Mouse (Mus musculus): ENCODE data around the gene Borcs5. TPM values are rescaled to one million over a fixed set of nuclear protein-coding genes. Genes with fewer than 3 reads are reported as not detected.
A peak's percentile ranks its signal among the peaks of the same experiment; 100 is the strongest.

Gene Borcs5
- polyA plus RNA-seq, 1 experiment from 2014 or later, result 51.3 TPM

GRCm38 (mm10) chr6:134706467-134706866, 67.2 kb downstream of the Borcs5 start:
- Histone ChIP-seq H3K4me2 (ENCODE audit: low read length) (no peak overlapping the region), H3K4me3 (replicated peaks; ENCODE audit: low read depth, low read length) (no peak overlapping the region), H3K9me3 (ENCODE audit: control insufficient read depth, low read length) (no peaks in the 10 kb centered on the region), H3K36me3 (ENCODE audit: control insufficient read depth, insufficient read depth, low read length) (0 out of 2 replicates have a peak, but pooled peaks cover 7% of the 10 kb centered on the region), H3K9ac (replicated peaks; ENCODE audit: low read length) (no peak overlapping the region), H3K4me1 (ENCODE audit: control insufficient read depth, insufficient read depth, low read length) (no peaks in the 10 kb centered on the region), H3K27ac (replicated peaks; ENCODE audit: low read depth, low read length) (no peak overlapping the region), H3K27me3 (ENCODE audit: control insufficient read depth, insufficient read depth, low read length) (no peaks in the 10 kb centered on the region)
- WGBS, result 90% methylated on average over 4 of the region's 4 CpGs
- ATAC-seq (ENCODE audit: low FRiP score, low TSS enrichment), result no peak
- DNase-seq, result no peak

DNA sequence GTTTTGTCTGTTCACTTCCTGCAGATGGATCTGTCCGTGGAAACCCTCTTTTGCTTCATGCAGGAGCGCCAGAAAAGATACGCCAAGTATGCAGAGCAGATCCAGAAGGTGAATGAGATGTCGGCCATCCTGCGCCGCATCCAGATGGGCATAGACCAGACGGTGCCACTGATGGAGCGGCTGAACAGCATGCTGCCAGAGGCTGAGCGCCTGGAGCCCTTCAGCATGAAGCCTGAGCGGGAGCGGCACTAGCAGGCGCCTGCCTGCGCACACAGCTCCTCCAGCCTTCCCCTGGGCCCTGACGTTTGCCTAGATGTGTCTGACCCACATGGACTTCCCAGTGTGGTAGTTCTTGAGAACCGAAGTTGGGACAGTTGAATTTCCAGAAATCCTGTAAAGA, 70.7 kb downstream of the Borcs5 start:
- WGBS, result 89% methylated on average over 15 of the region's 15 CpGs
- DNase-seq (peak; percentile 5), ATAC-seq (ENCODE audit: low FRiP score, low TSS enrichment) (no peak)
- H3K9me3 ChIP-seq (ENCODE audit: control insufficient read depth, low read length), result no peaks in the 10 kb centered on the region
- 0 out of 2 replicates have a peak, but pooled peaks cover 7% of the 10 kb centered on the region for H3K36me3 ChIP-seq (ENCODE audit: control insufficient read depth, insufficient read depth, low read length)
- H3K27me3 ChIP-seq (ENCODE audit: control insufficient read depth, insufficient read depth, low read length), result no peaks in the 10 kb centered on the region
- no peak overlapping the region for H3K9ac ChIP-seq (replicated peaks; ENCODE audit: low read length)
- H3K4me3 ChIP-seq (replicated peaks; ENCODE audit: low read depth, low read length), result no peak overlapping the region
- no peaks in the 10 kb centered on the region for H3K4me1 ChIP-seq (ENCODE audit: control insufficient read depth, insufficient read depth, low read length)
- no peak overlapping the region for H3K4me2 ChIP-seq (ENCODE audit: low read length)
- no peak overlapping the region for H3K27ac ChIP-seq (replicated peaks; ENCODE audit: low read depth, low read length)

- DNase-seq (no peak), ATAC-seq (ENCODE audit: low FRiP score, low TSS enrichment) (no peak)
- no peaks in the 10 kb centered on the region for H3K27me3 ChIP-seq (ENCODE audit: control insufficient read depth, insufficient read depth, low read length)
- H3K36me3 ChIP-seq (ENCODE audit: control insufficient read depth, insufficient read depth, low read length), result peaks cover 12% of the 10 kb centered on the region; the same call in 1 of the 2 replicates
- WGBS, result 53% methylated on average over 3 of the region's 3 CpGs
- no peaks in the 10 kb centered on the region for H3K4me1 ChIP-seq (ENCODE audit: control insufficient read depth, insufficient read depth, low read length)
- no peak overlapping the region for H3K4me3 ChIP-seq (replicated peaks; ENCODE audit: low read depth, low read length)
- H3K27ac ChIP-seq (replicated peaks; ENCODE audit: low read depth, low read length), result no peak overlapping the region
- H3K9me3 ChIP-seq (ENCODE audit: control insufficient read depth, low read length), result no peaks in the 10 kb centered on the region
- H3K9ac ChIP-seq (replicated peaks; ENCODE audit: low read length), result no peak overlapping the region
- no peak overlapping the region for H3K4me2 ChIP-seq (ENCODE audit: low read length)
Measured at GRCm38 (mm10) chr6:134713321-134713720, 74.0 kb downstream of the Borcs5 start.

- no peak overlapping the region for H3K4me3 ChIP-seq (replicated peaks; ENCODE audit: low read depth, low read length)
- H3K27me3 ChIP-seq (ENCODE audit: control insufficient read depth, insufficient read depth, low read length), result no peaks in the 10 kb centered on the region
- no peak overlapping the region for H3K4me2 ChIP-seq (ENCODE audit: low read length)
- H3K9ac ChIP-seq (replicated peaks; ENCODE audit: low read length), result no peak overlapping the region
- ATAC-seq (ENCODE audit: low FRiP score, low TSS enrichment), result no peak
- peaks cover 12% of the 10 kb centered on the region; the same call in 1 of the 2 replicates for H3K36me3 ChIP-seq (ENCODE audit: control insufficient read depth, insufficient read depth, low read length)
- DNase-seq, result no peak
- H3K9me3 ChIP-seq (ENCODE audit: control insufficient read depth, low read length), result no peaks in the 10 kb centered on the region
- H3K27ac ChIP-seq (replicated peaks; ENCODE audit: low read depth, low read length), result no peak overlapping the region
- H3K4me1 ChIP-seq (ENCODE audit: control insufficient read depth, insufficient read depth, low read length), result no peaks in the 10 kb centered on the region
- 68% methylated on average over 1 of the region's 1 CpGs for WGBS
Measured at GRCm38 (mm10) chr6:134713897-134714296, 74.6 kb downstream of the Borcs5 start.

- H3K27me3 ChIP-seq (ENCODE audit: control insufficient read depth, insufficient read depth, low read length), result no peaks in the 10 kb centered on the region
- H3K36me3 ChIP-seq (ENCODE audit: control insufficient read depth, insufficient read depth, low read length), result peaks cover 9% of the 10 kb centered on the region; the same call in 1 of the 2 replicates
- no peak overlapping the region for H3K9ac ChIP-seq (replicated peaks; ENCODE audit: low read length)
- no peaks in the 10 kb centered on the region for H3K4me1 ChIP-seq (ENCODE audit: control insufficient read depth, insufficient read depth, low read length)
- WGBS, result 84% methylated on average over 6 of the region's 6 CpGs
- H3K9me3 ChIP-seq (ENCODE audit: control insufficient read depth, low read length), result no peaks in the 10 kb centered on the region
- no peak for ATAC-seq (ENCODE audit: low FRiP score, low TSS enrichment)
- no peak overlapping the region for H3K4me2 ChIP-seq (ENCODE audit: low read length)
- H3K27ac ChIP-seq (replicated peaks; ENCODE audit: low read depth, low read length), result no peak overlapping the region
- H3K4me3 ChIP-seq (replicated peaks; ENCODE audit: low read depth, low read length), result no peak overlapping the region
- DNase-seq, result no peak
Measured at GRCm38 (mm10) chr6:134716168-134716587, 76.9 kb downstream of the Borcs5 start.

GRCm38 (mm10) chr6:134717886-134718667, 78.8 kb downstream of the Borcs5 start:
- ATAC-seq (ENCODE audit: low FRiP score, low TSS enrichment) (no peak), DNase-seq (no peak)
- H3K27me3 ChIP-seq (ENCODE audit: control insufficient read depth, insufficient read depth, low read length), result no peaks in the 10 kb centered on the region
- H3K9ac ChIP-seq (replicated peaks; ENCODE audit: low read length), result no peak overlapping the region
- H3K4me3 ChIP-seq (replicated peaks; ENCODE audit: low read depth, low read length), result no peak overlapping the region
- peaks cover 9% of the 10 kb centered on the region; the same call in 1 of the 2 replicates for H3K36me3 ChIP-seq (ENCODE audit: control insufficient read depth, insufficient read depth, low read length)
- WGBS, result 95% methylated on average over 20 of the region's 20 CpGs
- no peak overlapping the region for H3K27ac ChIP-seq (replicated peaks; ENCODE audit: low read depth, low read length)
- H3K9me3 ChIP-seq (ENCODE audit: control insufficient read depth, low read length), result no peaks in the 10 kb centered on the region
- H3K4me2 ChIP-seq (ENCODE audit: low read length), result no peak overlapping the region
- no peaks in the 10 kb centered on the region for H3K4me1 ChIP-seq (ENCODE audit: control insufficient read depth, insufficient read depth, low read length)

- no peaks in the 10 kb centered on the region for H3K27me3 ChIP-seq (ENCODE audit: control insufficient read depth, insufficient read depth, low read length)
- 92% methylated on average over 11 of the region's 11 CpGs for WGBS
Measured at GRCm38 (mm10) chr6:134718668-134719065, 79.4 kb downstream of the Borcs5 start.

DNA sequence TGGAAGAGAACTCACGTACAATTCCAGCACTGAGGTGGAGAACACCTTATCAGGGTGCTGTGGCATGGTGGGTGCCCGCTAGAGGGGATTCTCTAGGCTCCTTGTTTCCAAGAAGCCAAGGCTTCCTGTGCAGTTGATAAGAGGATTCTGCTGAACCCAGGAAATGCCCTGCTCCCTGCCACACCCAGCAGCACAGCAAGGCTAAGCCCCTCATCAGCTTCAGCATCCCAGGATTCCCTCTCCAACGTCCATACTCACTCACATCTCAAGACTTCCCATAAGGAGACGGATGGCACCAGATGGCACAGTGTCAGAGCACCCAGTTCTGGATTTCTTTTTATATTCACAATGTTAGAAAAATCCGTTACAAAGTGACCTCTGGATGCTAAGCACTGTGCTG, 79.8 kb downstream of the Borcs5 start:
- WGBS, result 95% methylated on average over 5 of the region's 5 CpGs
- Histone ChIP-seq H3K4me1 (ENCODE audit: control insufficient read depth, insufficient read depth, low read length) (no peaks in the 10 kb centered on the region), H3K9ac (replicated peaks; ENCODE audit: low read length) (no peak overlapping the region), H3K4me3 (replicated peaks; ENCODE audit: low read depth, low read length) (no peak overlapping the region), H3K27ac (replicated peaks; ENCODE audit: low read depth, low read length) (no peak overlapping the region), H3K36me3 (ENCODE audit: control insufficient read depth, insufficient read depth, low read length) (peaks cover 9% of the 10 kb centered on the region; the same call in 1 of the 2 replicates), H3K9me3 (ENCODE audit: control insufficient read depth, low read length) (no peaks in the 10 kb centered on the region), H3K27me3 (ENCODE audit: control insufficient read depth, insufficient read depth, low read length) (no peaks in the 10 kb centered on the region), H3K4me2 (ENCODE audit: low read length) (no peak overlapping the region)
- DNase-seq (no peak), ATAC-seq (ENCODE audit: low FRiP score, low TSS enrichment) (no peak)

More at GRCm38 (mm10) chr6:134718668-134719065, 79.4 kb downstream of the Borcs5 start:
- H3K4me1 ChIP-seq (ENCODE audit: control insufficient read depth, insufficient read depth, low read length), result no peaks in the 10 kb centered on the region
- H3K36me3 ChIP-seq (ENCODE audit: control insufficient read depth, insufficient read depth, low read length), result peaks cover 9% of the 10 kb centered on the region; the same call in 1 of the 2 replicates
- no peak overlapping the region for H3K4me3 ChIP-seq (replicated peaks; ENCODE audit: low read depth, low read length)
- DNase-seq, result no peak
- no peak overlapping the region for H3K9ac ChIP-seq (replicated peaks; ENCODE audit: low read length)
- no peak overlapping the region for H3K4me2 ChIP-seq (ENCODE audit: low read length)
- no peak overlapping the region for H3K27ac ChIP-seq (replicated peaks; ENCODE audit: low read depth, low read length)
- no peak for ATAC-seq (ENCODE audit: low FRiP score, low TSS enrichment)
- H3K9me3 ChIP-seq (ENCODE audit: control insufficient read depth, low read length), result no peaks in the 10 kb centered on the region

- H3K9me3 ChIP-seq (ENCODE audit: control insufficient read depth, low read length), result no peaks in the 10 kb centered on the region
- H3K4me2 ChIP-seq (ENCODE audit: low read length), result no peak overlapping the region
- WGBS, result 86% methylated on average over 5 of the region's 5 CpGs
- no peak overlapping the region for H3K9ac ChIP-seq (replicated peaks; ENCODE audit: low read length)
- H3K36me3 ChIP-seq (ENCODE audit: control insufficient read depth, insufficient read depth, low read length), result peaks cover 11% of the 10 kb centered on the region; the same call in 1 of the 2 replicates
- no peak overlapping the region for H3K4me3 ChIP-seq (replicated peaks; ENCODE audit: low read depth, low read length)
- no peaks in the 10 kb centered on the region for H3K27me3 ChIP-seq (ENCODE audit: control insufficient read depth, insufficient read depth, low read length)
- DNase-seq, result no peak
- no peak for ATAC-seq (ENCODE audit: low FRiP score, low TSS enrichment)
- H3K27ac ChIP-seq (replicated peaks; ENCODE audit: low read depth, low read length), result no peak overlapping the region
- H3K4me1 ChIP-seq (ENCODE audit: control insufficient read depth, insufficient read depth, low read length), result no peaks in the 10 kb centered on the region
Measured at GRCm38 (mm10) chr6:134720150-134720549, 80.8 kb downstream of the Borcs5 start.
